Comparison of ENCODE assay signal across 8 mouse cellular contexts in the genomic region with DNA sequence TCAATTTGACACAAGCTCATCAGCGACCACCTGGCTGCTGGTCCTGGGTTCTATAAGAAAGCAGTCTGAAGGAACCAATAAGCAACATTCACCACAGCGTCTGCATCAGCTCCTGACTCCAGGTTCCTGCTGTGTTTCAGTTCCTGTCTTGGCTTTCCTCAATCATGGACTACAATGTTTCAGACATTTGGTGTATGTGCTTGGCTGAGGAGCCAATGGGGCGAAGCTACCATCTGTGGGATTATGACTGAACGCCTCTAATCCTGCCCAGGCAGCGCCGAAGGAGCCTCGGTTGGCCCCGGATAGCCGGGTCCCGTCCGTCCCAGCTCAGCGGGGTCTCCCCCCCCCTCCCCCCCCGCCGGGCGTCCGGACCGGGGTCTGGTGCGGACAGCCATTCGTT. TPM values are rescaled to one million over a fixed set of nuclear protein-coding genes. Genes with fewer than 3 reads are reported as not detected.
A peak's percentile ranks its signal among the peaks of the same experiment; 100 is the strongest.
DNase-seq lines count a peak whose midpoint lies in the region; ATAC-seq and TF ChIP-seq lines count a peak whose summit lies in the region.

No protein-coding gene starts in this region.

- TF ChIP-seq CTCF in left cerebral cortex, adult 2 months (IDR thresholded peaks at IDR 0.05), result no peak
- no peak for TF ChIP-seq CTCF in stomach, postnatal 0 days (IDR thresholded peaks at IDR 0.05; ENCODE audit: low read depth)

- no peak overlapping the region for H3K9ac ChIP-seq in stomach, postnatal 0 days (ENCODE audit: low read length)

- 59% methylated on average over 18 of the region's 19 CpGs for WGBS in stomach, postnatal 0 days

- no peak overlapping the region for H3K27ac ChIP-seq in left cerebral cortex, adult 2 months
- H3K27ac ChIP-seq in stomach, postnatal 0 days (replicated peaks), result no peak overlapping the region

- H3K4me1 ChIP-seq in stomach, postnatal 0 days (replicated peaks; ENCODE audit: control insufficient read depth, insufficient read depth), result no peaks in the 10 kb centered on the region

- no peaks in the 10 kb centered on the region for H3K9me3 ChIP-seq in stomach, postnatal 0 days (ENCODE audit: control insufficient read depth, low read length)

- peak; percentile 84 to 86 for DNase-seq in B cell, adult 2 months
- peak; percentile 14 for DNase-seq in R1 (ENCODE audit: low read depth, low spot score)
- peak; percentile 68 for DNase-seq in gastrocnemius, adult 18-20 months (ENCODE audit: low spot score)
- peak; percentile 57 to 77 for DNase-seq in left cerebral cortex, adult 2 months (ENCODE audit: extremely low spot score in 1 of 2, low spot score in 2 of 2)
- DNase-seq in right cerebral cortex, postnatal 10 days (ENCODE audit: low spot score in 2 of 2), result peak; percentile 72 to 77
- DNase-seq in urinary bladder, postnatal 25 days (ENCODE audit: low spot score), result peak; percentile 80
- DNase-seq in adipocyte (ENCODE audit: low spot score), result no peak
- no peak for DNase-seq in stomach, postnatal 0 days (ENCODE audit: low spot score)

- no peaks in the 10 kb centered on the region for H3K27me3 ChIP-seq in stomach, postnatal 0 days (ENCODE audit: control insufficient read depth, insufficient read depth, low read length)

- ATAC-seq in stomach, postnatal 0 days (ENCODE audit: low FRiP score, low TSS enrichment), result no peak

- H3K36me3 ChIP-seq in stomach, postnatal 0 days (ENCODE audit: control insufficient read depth, insufficient read depth, low read length), result no peaks in the 10 kb centered on the region

- no peak for TF ChIP-seq EP300 in stomach, postnatal 0 days (optimal IDR thresholded peaks at IDR 0.05)

- no peak overlapping the region for H3K4me3 ChIP-seq in left cerebral cortex, adult 2 months
- H3K4me3 ChIP-seq in stomach, postnatal 0 days (ENCODE audit: low read depth, low read length), result no peak overlapping the region

- no peak overlapping the region for H3K4me2 ChIP-seq in stomach, postnatal 0 days (replicated peaks; ENCODE audit: low read depth)

- intact Hi-C loops in left cerebral cortex, adult 2 months (cut with DNase I), result no loop called here

RNA-seq across cellular contexts. Expression of gene Camsap2, which starts 18.8 kb away (rescaled TPM):
- 10 to 100 TPM in 1 of 2 experiments, 1 to 10 TPM in 1; 9.0 to 10.0 TPM for total RNA-seq in gastrocnemius, adult 18-20 months (2021)
- total RNA-seq in left cerebral cortex, adult 2 months (2021), result 100 to 1,000 TPM; 137 to 142 TPM
- polyA plus RNA-seq in stomach, postnatal 0 days (2015; fragmentation: Nextera tagmentation; extraction: Ambion mirVana), result 8.9 and 9.5 TPM in 2 replicates

RNA-seq across cellular contexts. Expression of gene Ddx59, which starts 50.4 kb away (rescaled TPM):
- 10 to 100 TPM; 20.0 to 20.7 TPM for total RNA-seq in gastrocnemius, adult 18-20 months (2021)
- total RNA-seq in left cerebral cortex, adult 2 months (2021), result 10 to 100 TPM in 1 of 2 experiments, 1 to 10 TPM in 1; 8.9 to 11.7 TPM
- 7.7 and 9.0 TPM in 2 replicates for polyA plus RNA-seq in stomach, postnatal 0 days (2015; fragmentation: Nextera tagmentation; extraction: Ambion mirVana)

Comparison
In these comparisons a context has a peak if more than half of its experiments do, and no peak if none do; other contexts are left out.
1. DNase-seq: peak in B cell, adult 2 months (2 of 2), R1 (single experiment), gastrocnemius, adult 18-20 months (single experiment), left cerebral cortex, adult 2 months (2 of 2), right cerebral cortex, postnatal 10 days (2 of 2) and urinary bladder, postnatal 25 days (single experiment); none in adipocyte (single experiment) and stomach, postnatal 0 days (single experiment).
2. RNA of gene Camsap2, which starts 18.8 kb away (total RNA-seq): 137 to 142 TPM in left cerebral cortex, adult 2 months; 9.0 to 10.0 TPM in gastrocnemius, adult 18-20 months; every median in the first group is over 10 times any median in the second.